Mouse (Mus musculus): Measurements from ENCODE around the gene Slain2.

Slain2 gene

DNA sequence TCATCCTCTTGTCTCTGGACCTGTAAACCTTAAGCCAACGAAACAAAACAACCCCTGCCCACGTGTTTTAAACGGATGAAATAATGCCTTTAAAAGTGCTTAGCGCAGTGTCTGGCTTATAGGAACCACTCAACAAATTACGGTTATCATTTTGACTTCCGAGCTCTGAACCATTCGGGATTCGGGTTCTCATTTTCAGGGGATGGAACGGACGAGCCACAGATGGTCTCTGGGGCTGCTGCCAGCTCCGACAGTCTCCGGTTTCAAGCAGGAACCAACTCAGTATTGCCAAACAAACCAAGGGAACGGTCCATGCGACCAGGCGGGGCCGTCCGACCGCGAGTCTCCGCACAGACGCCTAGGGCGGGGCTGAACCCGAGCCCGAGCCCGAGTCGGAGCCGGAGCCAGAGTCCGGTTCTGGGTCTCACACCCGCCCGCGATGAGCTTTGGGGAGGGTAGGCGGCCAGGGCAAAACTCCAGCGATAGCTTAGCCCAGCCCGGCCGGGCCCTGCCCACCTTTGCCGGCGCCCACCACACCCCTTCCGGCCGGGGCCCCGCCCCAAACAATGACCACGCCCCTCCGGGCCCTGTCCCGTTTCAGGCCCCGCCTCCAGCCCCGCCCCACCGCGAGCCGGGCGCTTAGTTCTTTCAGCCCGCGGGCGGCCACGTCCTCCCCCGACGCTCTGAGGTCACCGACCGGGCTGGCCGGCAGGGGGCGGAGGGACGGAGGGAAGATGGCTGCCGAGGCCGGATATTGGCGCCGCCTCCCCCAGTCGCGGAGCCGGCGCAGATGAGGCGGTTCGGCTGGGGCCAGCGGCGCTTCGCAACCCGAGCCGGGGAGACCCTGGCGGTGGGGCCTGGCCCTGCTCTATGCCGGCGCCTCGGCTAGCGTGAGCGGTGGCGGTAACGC, at the start of gene Slain2:
TSS of gene Slain2 (plus strand) at position 657 of the 910 bp plus-strand sequence.
- peak; percentile 98 for DNase-seq (ENCODE audit: low read depth, low spot score)

DNA sequence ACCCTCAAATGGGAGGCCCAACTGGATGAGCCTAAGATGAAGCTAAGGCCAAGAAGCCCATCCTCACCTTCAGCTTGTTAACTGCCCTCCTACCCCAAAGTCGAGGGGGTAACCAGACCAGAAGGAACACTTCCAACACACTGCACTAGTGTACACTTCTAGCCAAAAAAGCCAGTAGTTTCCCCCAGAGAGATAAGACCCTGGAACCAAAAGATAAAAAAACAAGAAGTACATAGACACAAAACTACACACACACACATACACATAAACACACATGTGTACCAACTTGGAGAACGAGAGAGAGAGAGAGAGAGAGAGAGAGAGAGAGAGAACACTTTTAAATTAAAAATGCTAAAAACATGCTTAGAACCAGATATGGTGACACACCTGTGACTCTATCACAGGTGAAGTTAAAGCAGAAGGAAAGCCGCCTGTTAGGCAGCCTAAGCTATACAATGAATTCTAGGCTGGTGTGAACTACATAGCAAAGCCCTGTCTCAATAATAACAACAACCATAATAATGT, 49.4 kb upstream of the Slain2 start:
- no peak for DNase-seq (ENCODE audit: low read depth, low spot score)

DNA sequence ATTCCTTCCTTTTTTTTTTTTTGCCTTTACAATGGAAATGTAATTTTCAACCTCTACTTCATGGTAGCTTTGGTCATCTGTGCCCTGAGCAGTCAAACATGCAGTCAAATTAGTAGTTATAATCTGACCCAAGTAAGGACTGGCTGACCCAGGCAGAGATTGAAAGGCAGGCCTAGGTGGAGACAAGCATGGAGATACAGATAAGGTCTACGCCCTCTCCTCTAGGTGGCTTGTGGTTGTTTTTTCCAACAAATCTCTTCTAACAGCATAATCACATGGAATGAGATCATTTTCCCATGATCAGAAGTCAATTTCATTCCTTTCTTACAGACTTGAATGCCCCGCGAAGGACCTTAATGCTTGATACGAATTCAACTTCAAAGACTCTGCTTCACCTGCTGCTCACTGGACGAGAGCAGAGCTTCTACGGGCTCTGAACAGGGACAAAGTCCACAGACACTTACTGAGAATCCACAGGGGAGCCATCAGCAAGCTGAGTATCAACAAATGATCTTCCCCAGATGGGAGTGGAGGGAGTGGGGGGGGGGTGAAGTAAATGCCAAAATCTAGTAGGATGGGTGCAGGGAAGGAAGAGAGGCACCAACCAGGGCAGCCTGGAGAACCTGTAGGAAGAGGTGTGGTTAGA, 47.7 kb upstream of the Slain2 start:
- no peak for DNase-seq (ENCODE audit: low read depth, low spot score)

DNA sequence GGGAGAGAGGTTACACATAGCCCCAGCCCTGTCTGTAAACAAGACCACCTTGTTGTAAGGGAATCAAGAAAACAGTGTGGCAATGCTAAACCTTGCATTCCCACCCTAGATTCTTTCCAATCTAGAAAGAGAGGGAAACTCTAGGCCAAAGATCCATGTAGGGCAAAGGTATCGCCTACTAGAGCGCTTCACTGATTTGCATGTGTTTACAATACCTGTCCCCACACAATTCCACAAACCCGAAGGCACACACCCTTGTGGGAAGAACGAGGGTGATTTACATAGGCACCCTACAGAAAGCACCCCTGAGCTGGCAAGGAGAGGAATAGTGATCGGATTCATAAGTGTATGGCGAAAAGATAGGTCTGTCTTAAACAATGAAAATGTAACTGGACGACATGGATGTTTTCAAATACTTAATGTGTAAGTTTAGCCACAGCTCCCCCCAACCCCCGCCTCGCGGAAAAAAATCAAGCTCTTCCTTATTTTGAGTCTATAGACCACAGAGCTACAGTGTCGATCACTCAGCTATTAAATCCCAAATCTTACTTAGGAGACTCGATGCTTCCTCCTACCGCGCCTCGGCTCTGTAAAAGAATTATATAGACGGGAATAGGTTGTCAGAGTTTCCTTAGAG, 47.0 kb upstream of the Slain2 start:
- DNase-seq (ENCODE audit: low read depth, low spot score), result no peak

DNA sequence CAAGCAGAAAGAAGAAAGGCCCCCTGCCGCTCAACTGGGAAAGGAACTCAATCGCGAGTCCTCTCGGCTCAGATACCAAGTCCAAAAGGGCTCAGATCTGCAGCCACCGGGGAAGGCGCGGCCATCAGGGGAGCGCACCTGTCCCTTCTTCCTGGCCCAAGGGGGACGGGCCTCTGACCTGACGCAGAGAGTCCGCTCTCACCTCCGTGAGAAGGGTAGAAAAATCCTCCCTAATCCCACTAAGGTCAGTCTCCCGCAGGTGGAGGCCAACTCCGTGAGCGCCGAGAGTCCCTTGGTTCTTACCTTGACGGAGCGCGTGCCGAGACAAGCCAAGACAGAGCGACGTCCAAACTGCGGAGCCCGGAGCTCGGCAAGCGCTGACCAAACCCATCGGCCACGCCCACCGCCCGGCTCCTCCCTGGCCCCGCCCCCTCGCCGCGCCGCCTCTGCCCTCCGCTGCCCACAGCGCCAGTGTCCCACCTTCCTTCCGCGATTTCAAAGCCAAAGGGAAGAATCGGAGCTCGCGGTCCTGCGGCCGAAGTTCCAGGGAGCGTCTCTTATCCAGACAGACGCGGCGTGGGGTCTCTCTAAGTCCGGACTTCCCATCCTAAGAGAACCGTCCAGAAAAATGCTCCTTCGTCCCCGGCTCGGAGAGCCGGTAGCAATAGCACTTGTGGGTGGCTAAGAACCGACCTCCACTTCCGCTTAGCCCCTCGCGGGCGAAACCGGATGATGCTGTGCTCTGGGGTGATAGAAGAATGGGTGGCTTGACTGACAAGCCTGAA, 45.8 kb upstream of the Slain2 start, which contains the start of gene Tec:
TSS of gene Tec (minus strand) at position 393 of the 785 bp plus-strand sequence.
- DNase-seq (ENCODE audit: low read depth, low spot score), result peak; percentile 74

DNA sequence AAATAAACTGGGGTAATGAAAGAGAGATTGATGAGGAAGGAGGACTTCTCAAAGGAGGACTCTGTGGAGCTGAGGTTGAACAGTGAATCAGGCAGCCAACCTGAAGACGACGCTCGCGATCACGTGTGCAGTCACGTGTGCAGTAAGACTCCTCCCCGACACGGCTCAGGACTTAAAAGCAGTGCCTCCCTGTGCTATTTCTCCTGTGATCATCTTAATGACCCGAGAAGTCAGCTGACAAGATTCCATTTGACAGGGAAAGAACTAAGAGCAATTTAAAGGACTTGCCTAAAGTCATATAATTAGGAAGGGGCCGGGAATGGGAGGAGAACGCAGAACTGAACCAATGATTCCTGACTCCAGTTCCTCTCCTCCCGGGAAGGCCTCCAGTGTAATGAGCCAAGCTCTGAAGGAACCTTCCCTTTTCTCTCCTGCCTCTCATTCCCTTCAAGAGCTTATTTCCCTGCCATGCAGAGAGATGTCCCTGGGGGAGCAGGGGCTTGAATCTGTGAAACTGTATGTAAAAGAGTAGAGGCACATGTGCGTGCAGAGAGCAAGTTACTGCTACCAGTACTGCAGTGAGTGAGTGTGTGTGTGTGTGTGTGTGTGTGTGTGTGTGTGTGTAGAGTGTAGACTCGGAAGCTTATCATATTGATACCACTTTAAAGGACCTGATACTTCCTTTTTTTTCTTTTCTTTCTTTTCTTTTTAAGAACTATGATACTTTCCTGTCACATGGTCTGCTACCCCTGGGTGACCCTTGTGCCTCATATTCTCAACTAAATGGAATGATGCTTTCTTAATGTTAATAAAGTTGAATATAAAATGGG, 44.1 kb upstream of the Slain2 start:
- no peak for DNase-seq (ENCODE audit: low read depth, low spot score)

DNA sequence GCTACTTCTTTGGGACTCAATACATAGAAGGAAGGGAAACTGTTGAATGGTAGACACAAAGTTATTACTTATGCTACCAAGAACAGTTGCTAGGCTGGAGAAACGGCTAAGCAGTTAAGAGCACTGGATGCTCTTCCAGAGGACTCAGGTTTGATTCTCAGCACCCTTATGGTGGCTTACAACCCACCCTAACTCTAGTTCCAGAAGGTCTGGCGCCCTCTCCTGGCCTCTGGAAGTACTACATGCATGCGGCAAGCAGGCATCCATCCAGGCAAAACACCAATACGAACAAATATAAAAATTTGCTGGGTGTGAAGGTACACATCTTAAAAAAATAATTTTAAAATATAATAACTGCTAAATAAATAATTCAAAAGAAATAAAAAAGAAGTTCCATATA, 43.0 kb upstream of the Slain2 start:
- DNase-seq (ENCODE audit: low read depth, low spot score), result no peak

DNA sequence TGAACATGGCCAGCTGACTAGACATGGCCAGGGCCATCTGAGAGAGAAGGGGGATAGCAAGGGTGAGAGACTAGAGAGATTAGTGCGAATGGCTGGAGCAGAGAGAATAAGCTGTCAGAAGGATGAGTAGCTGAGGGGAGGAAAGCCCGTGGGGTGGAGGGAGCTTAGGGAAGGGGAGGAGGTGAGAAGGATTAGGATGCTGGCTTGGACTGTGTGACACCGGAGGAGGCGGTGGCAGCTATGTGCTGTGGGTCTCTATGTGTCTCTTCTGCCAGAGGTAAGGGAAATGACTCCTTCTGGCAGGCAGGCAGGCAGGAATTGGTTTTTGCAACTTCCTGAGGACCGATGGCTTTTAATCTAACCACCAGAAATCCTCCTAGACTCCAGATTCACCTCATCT, 34.4 kb upstream of the Slain2 start:
- no peak for DNase-seq (ENCODE audit: low read depth, low spot score)

DNA sequence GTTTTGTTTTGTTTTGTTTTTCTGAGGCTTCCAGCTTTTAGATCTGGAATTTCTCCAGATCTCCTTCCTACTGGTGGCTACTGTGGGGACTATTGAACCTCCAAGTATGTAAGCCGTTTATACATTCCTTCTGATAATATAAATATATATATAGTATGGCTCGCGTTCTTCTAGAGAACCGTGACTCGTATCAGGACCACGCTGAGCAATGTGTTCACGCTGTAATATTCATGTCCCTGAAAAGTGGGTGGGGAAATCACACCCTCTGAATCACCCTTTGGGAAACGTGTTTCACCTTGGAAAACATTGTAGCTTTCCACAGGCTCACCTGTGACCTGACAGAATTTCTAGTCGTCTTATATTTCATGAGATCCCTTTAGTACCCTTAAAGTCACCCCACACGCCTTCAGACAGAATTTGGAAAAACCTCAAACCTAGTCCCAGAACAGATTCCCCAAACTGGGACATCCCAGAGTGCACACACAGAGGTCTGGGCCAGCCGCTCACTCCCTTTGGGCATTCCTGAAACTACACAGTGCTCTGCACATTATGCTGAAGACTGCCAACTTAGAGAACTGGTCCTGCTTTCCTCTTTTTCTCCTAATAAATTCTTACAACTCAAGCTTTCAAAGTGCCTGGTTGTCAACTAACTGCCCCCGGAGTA, 32.2 kb upstream of the Slain2 start:
- no peak for DNase-seq (ENCODE audit: low read depth, low spot score)

DNA sequence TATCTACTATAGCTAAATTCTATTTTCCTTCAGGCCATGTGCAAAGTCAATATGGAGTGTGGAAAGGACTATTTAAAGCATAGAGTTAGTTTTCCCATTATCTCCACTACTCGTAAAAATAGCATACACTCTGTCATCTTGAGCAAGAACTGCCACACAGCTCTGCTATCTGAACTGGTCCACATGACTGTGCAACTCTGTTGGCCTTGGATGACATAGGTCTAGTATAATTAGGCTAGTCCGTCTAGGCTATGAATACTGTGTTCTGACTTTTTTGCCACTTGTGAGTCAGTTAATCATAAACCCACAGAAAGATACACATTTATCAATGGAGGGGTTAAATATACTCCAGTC, 31.7 kb upstream of the Slain2 start:
- no peak for DNase-seq (ENCODE audit: low read depth, low spot score)

DNA sequence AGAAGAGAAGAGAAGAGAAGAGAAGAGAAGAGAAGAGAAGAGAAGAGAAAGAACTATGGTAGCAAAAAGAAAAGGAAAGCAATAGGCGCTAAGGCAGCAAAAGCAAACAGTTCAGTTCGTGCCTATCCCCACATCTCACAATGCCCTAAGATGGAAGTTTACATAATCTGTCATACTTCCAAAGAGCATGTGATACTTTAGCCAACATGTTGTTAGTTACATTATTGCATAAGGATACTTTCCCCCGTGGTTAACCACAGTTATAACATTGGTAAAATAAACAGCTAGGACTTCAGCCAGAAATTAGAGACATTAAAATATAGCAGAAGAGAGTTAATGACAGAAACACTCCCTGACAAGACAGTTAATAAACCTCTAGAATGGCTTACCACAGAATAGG, 30.4 kb upstream of the Slain2 start:
- DNase-seq (ENCODE audit: low read depth, low spot score), result no peak

DNA sequence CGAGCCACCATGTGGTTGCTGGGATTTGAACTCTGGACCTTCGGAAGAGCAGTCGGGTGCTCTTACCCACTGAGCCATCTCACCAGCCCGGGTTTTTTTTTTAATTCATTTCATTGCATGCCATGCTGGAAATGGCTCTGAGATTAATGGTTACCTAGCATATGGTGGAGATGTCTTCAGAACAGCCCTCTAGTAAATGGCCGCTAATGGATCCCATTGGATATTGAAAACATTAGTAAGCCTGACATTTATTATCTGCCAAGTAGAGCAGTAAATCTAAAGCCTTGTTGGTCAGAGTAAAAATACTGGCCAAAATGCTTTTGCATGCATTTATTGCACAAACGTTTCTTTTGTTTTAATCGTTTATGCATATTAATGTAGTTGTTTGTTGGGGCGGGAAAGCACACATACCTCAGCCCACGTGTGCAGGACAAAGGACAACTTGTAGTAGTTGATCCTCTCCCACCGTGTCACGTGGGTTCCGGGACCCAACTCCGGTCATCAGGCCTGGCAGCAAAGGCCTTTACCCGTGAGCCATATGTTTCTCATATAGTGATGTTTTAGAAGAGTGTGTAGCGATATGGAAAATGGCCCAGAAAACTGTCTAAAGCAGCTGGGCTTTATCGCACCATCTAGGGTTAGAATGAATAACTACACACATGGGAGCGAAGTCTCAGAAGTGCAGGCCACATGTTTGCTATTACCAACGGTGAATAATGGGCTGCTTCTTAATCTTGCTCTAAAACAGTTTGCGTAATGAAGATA, 27.5 kb upstream of the Slain2 start:
- DNase-seq (ENCODE audit: low read depth, low spot score), result peak; percentile 56

DNA sequence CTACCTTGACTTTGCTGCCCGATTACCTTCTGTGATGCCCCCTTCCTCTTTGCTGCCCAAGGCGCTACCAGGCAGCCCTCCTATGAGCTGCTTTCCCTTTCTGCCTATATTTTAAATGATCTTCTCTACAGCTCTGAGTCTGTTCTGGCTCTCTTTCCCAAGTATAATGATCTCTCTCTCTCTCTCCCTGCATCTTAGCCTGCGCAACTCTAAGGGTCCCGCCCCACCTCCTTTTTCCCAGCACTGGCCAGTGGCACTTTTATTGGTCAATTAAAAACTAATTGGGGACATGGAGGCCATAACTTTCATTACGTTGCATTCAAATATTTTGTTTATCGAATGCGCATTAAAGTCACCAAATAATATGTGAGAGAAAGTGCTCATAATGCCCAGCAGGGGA, 25.8 kb upstream of the Slain2 start:
- DNase-seq (ENCODE audit: low read depth, low spot score), result no peak

DNA sequence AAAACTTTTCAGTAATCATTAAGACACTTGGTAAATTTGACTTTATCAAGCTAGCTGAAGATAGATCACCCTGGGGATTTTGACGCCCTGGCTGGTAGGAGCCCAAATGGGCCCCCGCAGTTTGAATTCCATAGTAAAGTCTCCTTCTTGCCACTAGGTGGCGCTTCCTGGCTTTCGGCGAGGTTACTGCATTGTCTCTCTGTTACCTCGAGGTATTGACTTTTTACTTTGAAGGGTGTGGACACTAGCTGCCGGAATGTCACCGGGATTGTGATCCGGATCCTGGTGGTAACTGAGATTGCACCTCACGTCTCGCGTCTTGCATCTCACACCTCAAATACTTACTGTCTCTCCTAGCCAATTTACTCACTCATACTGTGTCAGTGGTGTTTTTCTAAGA, 22.6 kb upstream of the Slain2 start:
- no peak for DNase-seq (ENCODE audit: low read depth, low spot score)

DNA sequence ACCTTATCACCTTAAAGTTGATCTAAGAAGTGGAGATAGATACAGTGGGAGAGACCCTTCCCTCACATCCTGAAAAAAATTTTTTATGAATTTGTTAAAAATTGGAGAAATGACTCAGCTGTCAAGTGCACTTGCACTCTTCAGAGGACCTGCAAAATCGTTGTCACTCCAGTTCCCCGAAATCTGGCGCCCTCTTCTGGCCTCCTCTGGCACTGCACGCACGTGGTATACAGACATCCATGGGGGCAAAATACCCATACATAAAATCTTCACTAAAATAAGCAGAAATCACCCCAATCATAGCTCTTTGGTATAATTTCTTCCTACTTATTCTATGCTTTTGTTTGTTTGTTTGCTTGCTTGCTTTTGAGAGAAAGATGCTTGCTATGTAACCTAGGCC, 20.1 kb upstream of the Slain2 start:
- DNase-seq (ENCODE audit: low read depth, low spot score), result no peak

DNA sequence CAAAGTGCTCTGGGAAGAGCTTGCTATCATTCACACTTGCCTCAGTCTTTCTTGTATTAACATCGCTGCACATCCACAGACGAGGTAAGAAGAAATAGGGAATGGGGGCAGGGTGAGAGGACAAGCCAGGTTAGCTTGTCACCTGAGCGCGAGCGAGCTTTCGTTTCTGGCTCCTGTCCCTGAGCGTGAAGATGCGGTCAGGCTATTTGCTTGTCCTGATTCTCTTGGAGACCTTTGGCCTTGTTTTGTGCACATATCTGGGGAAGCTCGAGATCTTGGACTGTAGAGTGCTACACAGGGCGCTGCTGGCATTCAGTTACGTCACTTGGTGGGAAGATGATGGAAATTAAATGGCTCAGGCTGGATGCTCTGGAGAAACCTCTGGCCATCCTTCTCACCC, 18.8 kb upstream of the Slain2 start:
- DNase-seq (ENCODE audit: low read depth, low spot score), result no peak

DNA sequence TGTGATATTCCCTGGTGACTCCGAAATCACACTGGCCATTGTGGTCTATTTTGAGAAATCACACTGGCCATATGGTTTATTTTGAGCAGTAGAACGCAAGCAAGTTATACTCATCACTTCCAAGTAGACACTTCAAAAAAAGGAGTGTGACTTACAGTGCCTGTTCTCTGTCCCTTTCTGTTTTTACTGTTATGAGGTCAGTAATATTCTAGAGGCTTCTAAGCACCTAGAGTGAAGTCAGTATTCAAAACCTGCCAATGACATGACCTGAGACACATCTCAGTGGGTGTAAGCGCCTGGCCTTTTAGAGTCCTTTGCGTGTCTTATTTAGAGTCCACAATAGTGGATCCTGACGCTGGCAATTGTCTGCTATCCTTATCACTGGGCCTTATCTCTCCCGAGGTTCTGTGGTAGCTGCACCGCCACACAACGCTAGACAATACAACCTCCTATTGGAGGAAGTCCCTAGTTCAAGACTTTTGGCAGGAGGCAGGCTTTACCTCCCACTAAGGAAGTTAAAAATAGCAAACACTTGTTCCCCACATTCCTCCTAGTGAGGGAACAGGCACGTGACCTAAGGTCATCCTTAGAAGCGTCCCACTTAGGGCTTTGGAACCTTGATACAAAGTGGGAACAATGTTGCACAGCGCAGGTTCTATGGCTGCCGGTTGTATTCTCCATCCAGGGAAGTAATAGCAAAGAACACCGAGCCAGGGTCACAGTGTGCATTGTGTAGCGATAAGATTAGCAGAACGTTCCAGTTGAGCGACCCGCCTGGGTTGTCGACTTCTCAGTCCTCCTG, 17.4 kb upstream of the Slain2 start:
- DNase-seq (ENCODE audit: low read depth, low spot score), result no peak

DNA sequence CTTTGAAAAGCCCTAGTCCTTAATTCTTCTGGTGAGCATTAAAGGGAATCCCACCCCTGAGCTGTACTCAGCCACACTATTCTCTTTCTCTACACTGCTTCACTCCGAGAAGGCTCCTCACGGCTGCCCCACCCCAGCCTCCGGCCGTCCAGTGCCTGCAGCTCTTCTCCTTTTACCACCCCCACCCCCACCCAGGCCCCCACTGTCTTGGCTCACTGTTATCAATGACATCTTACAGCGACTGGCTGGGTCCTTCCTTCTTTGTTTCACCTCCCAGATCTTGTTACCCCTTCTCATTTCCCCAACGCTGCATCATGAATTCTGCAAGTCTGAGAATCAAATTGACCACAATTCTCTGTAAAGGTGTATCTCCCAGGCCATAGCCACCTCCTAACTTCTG, 16.1 kb upstream of the Slain2 start:
- no peak for DNase-seq (ENCODE audit: low read depth, low spot score)

DNA sequence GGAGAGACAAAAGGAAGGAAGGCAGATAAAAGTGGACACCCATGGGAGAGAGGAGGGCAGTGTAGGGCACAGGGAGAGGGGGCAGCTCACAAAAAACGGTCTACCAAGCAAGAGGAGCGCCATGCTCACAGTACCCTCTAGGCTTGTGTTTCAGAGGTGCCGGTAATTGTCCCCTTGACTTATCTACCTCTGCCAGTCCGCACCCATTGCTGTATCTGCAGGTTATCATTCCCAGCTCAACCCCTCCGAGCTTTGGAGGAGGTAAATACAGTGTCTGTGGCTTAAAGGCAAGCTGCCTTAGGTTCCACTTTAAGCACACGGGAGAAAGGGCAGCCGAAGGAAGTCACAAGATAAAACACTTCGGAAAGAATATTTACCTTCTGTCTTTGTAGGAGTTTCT, 14.8 kb upstream of the Slain2 start:
- no peak for DNase-seq (ENCODE audit: low read depth, low spot score)
